Mouse (Mus musculus) kidney, adult 2 months (tissue): ENCODE measurements around the gene Copz1.

Source experiments
- CTCF ChIP-seq: fragments of 200-500 bp; conservative IDR thresholded peaks from 2 replicates; pipeline ENCODE4 v1.5.1; 2011; ENCODE audit warnings: low read depth, mild to moderate bottlenecking, control low read depth, low read length, moderate library complexity, mixed read lengths; ENCODE audit not compliant: insufficient read depth, insufficient read length
- POLR2A ChIP-seq: fragments of 200-500 bp; IDR thresholded peaks from one replicate; pipeline ENCODE4 v1.6.1; 2011; ENCODE audit warnings: low read depth, low read length, control low read depth

- TF ChIP-seq CTCF (no peak), POLR2A (no peak)
These were observed 27.1 kb downstream of the Copz1 start for GRCm38 (mm10) chr15:103299644-103300043.
